Mouse (Mus musculus): ENCODE results near the gene Ube3a.

DNA sequence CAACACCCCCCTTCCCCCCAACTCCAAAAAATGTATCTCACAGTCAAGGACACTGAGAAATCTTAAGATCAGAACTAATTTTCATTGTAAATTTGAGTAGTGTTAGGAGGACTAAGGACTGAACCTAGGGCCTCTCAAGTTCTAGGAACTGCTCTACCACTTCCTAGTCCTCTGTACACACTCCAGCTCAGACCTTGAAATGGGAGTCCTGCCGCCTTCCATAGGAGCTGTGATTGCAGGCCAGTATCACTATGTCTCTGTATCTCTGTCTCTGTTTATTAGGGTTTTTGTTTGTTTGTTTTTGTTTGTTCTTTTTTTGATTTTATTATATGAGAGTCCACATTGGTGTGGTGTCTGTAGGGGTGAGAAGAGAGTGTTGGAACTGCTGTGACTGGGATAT, 3.4 kb downstream of the Ube3a start:
- no peak for TF ChIP-seq TCF12 (IDR thresholded peaks at IDR 0.05; ENCODE audit: insufficient read depth, poor library complexity, severe bottlenecking)
- no peak for TF ChIP-seq MYOD1 (IDR thresholded peaks at IDR 0.05; ENCODE audit: control insufficient read depth in 1 of 3, insufficient read length in 2 of 3, low read depth in 2 of 3)
- no peak for TF ChIP-seq MAX (IDR thresholded peaks at IDR 0.05; ENCODE audit: low read depth)
- TF ChIP-seq REST (IDR thresholded peaks at IDR 0.05; ENCODE audit: insufficient read depth, insufficient read length), result no peak
- TF ChIP-seq CEBPB (IDR thresholded peaks at IDR 0.05; ENCODE audit: insufficient read depth, poor library complexity, severe bottlenecking), result no peak
- TF ChIP-seq MYOG (IDR thresholded peaks at IDR 0.05; ENCODE audit: control insufficient read depth in 1 of 3, insufficient read depth in 1 of 3, insufficient read length in 2 of 3, low read depth in 2 of 3), result no peak

All from myocyte (in vitro differentiated cells).